Mouse (Mus musculus): ENCODE measurements around the gene Oprd1.

GRCm38 (mm10) chr4:132138640-132139039, 5.6 kb downstream of the Oprd1 start:
- TF ChIP-seq CTCF (IDR thresholded peaks at IDR 0.05; ENCODE audit: borderline replicate concordance, insufficient read depth, low read length) = no peak
- no peak for TF ChIP-seq POLR2A (IDR thresholded peaks at IDR 0.05; ENCODE audit: low read depth, low read length)

Data from embryonic fibroblast, embryonic 13.5 days (primary cell).